Mouse (Mus musculus) yolk sac, embryonic 10.5 days (tissue): ENCODE measurements around the gene Rtp3.
A peak's percentile ranks its signal among the peaks of the same experiment; 100 is the strongest.

Source experiments
- DNase-seq: peaks from one replicate; pipeline ENCODE4 v3.0.0-alpha.2; 2017; ENCODE audit warnings: low spot score

Gene Rtp3

GRCm38 (mm10) chr9:110979411-110979810 lies 11.0 kb downstream of the Rtp3 start:
- DNase-seq, result no peak

DNA sequence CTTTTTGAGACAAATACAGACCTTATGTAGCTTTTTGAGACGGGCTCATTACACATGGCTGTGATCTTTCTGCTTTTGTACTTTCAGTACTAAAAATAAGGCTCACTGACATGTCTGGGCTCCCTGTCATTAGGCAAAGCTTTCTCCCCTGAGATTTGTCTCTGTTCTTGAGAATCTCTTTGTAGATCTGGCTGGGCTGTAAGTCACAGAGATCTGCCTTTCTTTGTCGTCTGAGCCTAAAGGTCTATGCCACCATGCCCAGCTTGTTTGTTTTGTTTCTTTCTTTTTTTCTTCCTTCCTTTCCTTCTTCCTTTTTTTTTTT lies 24.5 kb downstream of the Rtp3 start:
- no peak for DNase-seq

DNA sequence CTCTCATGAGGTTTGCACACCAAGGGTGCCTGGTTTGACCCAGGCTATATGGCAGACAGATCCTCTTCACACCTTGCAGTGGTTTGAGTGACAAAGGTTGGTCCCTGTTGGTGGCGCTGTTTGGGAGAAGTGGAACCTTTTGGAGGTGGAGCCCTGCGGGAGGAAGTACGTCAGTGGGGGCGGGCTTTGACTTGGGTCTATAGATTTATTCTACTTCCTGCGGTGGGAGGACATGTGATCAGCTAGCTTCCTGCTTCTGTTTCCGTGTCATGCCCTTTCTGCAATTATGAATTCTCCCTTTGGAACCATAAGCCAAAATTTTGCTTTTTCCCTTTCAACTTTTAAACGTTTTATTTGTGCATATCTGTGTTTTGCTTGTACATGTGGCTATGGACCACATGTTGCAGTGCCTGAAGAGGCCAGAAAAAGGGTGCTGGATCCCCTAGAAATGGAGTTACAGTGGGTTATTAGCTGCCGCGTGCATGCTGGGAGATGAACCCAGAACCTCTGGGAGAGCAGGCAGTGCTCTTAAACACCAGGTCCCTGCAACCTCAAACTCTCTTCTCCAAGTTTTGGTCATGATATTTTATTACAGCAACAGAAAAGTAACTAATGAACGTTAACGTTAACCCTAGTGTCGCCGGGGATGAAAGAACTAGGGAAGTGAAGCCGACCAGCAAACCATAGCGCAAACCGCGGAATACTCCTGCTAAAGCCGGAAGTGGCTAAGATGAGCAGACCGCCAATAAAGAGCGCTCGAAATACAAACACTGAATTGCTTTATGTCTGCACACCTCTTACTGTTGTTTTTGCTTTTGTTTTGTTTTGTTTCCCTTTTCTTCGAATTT lies 25.1 kb downstream of the Rtp3 start:
- no peak for DNase-seq

GRCm38 (mm10) chr9:110963566-110964115 lies 26.7 kb downstream of the Rtp3 start:
- DNase-seq, result no peak

GRCm38 (mm10) chr9:110961386-110961785 lies 29.0 kb downstream of the Rtp3 start:
- DNase-seq, result no peak

GRCm38 (mm10) chr9:110960230-110961149 lies 29.9 kb downstream of the Rtp3 start:
- DNase-seq, result no peak

DNA sequence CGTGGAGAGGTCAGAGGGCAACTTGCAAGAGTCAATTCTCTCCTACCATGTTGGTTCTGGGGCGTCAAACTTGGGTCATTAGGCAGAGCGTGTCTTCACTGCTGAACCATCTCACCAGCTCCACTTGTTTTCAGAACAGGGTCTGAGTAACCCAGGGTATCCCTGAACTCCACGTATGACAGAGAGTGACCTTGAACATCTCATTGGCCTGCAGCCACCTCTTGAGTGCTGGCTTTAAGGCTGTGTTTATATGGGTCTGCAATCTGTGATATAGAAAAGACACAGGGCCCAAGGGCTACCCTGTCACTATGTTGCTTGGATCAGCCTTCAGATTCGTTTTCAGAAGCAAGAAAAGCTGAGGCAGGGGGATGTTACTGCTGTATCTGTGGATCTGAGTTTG lies 30.7 kb downstream of the Rtp3 start:
- DNase-seq, result no peak

DNA sequence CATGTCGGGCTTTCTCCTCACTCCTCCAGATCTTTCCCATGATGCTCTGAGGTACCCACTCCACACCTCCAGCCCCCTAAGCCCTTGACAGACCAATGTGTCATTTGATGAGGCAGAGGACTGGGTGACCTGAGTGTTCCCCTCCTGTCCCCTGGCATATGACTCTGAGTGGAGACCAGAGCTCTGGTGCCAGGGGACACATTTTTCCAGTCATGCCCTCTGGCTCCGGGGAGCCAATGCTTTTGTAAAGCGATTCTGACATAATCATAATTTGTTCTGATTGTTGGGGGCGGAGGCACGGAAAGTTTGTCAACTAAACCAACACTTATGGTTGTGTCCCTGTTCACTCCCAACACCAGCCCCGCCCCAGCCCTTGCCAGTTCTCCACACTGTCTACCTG lies 34.4 kb downstream of the Rtp3 start:
- no peak for DNase-seq

- no peak for DNase-seq
Measured at GRCm38 (mm10) chr9:110954681-110955445, 35.5 kb downstream of the Rtp3 start.

DNA sequence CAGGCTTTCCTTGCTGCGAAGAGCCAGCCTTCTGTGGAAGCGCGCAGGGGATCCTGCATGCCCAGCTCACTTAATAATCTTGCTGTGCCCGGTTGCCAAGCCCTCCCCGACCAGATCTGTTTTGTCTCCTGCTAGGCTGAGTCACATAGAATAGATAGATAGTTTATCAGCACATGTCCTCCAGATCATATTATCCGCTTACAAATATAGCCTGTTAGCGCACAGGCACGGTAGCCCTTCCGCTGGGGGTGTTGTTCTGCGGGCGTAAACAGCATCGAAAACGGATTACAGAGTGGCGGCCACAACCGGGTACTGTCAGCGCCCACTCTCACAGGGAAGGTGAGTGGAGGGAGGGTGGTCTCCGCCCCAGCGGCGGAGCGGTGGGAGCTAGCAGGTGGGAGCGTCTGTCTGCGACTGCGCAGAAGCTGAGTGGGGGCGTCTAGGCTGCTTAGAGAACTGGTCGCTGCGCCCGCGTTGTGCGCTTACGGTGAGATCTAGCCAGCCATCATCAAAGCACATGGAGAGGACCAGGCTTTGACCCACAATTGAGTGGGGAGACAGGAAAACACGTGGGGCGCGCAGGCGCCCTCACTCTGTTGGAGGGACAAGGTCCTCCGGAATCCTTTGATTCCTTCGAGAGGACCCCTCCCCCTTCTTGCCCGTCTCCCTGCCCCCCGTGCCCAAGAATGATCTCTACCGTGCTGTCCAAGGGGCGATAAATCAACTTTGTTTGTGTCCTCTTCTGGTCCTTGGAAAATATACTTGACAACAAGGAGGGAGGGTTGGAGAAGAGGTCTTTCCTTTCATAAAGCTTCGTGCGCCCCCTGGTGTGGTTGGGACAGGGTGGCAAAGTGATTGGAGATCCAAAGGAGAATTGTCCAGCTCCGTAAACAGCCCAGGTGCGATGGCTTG lies 36.6 kb downstream of the Rtp3 start:
- peak; percentile 62 for DNase-seq

DNA sequence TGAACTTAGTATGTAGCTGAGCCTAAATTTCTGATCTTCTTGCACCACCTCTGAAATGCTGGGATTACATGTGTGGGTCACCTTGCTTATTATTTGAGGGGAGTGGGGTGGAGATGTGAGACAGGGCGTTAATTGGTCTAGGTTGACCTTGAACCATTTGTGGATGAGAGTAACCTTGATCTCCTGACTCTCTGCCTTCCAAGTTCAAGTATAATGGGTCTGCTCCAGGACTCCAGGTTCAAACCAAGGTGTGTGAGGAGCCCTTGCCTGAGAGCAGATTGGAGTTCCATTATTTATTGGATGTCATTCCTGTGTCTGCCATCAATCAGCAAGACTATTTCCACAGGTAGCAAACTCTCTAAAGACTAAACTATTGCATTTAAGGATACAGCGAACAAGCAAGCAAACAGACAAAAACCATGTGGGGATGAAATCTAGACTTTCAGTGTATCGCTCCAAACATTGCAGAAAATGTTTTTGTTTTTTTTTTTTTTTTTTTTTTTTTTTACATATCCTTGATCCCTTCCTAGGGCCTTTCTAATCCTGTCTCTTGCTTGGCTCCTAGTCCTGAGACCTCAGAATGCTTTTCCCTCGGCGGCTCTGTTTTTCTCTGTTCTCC lies 37.3 kb downstream of the Rtp3 start:
- DNase-seq, result no peak

GRCm38 (mm10) chr9:110952398-110952797 lies 38.0 kb downstream of the Rtp3 start:
- DNase-seq, result no peak

DNA sequence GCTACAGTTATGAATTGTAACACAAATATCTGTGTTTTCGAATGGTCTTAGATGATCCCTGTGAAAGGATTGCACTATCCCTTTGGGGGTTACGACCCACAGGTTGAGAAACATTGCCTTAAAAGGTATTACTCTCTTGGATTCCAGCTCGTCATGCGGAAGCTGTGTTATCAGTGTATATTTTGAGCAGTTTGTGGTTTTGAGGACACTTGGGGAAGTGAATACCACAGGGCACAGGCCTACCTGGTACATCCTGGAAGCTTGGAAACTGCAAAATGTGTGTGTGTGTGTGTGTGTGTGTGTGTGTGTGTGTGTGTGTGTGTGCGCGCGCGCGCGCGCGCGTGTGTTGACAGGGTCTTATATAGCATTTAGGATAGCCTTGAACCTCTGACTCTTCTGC lies 38.5 kb downstream of the Rtp3 start:
- no peak for DNase-seq

DNA sequence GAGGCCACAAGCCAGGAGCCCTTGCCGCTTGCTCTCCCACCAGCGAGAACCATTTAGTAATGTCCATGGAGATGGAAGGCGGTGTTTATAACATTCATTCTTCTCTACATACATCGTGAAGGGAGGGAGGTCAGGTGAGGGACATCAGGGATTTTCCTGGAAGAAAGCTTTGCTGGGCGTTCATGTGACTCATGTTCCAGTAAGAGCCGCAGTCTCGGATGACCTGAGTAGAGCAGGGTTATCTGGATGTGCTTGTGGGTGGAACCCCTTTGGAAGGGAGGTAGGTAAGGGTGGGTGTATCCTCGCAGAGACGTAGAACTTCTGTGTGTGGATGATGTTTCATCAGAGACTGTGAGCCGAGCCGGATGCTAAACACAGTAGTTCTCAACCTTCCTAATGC lies 39.0 kb downstream of the Rtp3 start, which contains the start of gene Lrrc2:
Gene Lrrc2 (plus strand): TSS at position 149 of the 400 bp plus-strand sequence.
- peak; percentile 29 for DNase-seq

GRCm38 (mm10) chr9:110950109-110950508 lies 40.3 kb downstream of the Rtp3 start:
- no peak for DNase-seq

- no peak for DNase-seq
Measured at GRCm38 (mm10) chr9:110948813-110949310, 41.5 kb downstream of the Rtp3 start.

DNA sequence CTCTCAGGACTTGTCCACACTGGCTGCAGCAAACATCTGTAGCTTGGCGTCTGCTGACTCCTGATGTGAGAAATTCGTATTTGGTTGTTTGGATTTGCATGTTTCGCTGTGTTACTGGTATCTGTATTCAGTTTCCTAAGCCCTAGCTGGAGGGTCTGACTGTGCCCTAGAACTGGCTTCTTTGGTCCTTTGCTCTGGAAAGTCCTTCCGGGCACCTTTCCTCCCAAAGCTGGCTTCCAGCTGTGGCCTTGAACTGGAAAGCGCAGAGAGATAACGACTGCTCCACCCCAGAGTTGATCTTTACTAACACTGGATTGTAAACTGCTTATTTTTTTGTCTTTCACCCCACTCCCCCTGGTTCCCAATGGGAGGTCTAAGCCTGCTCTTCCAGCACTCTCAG lies 42.5 kb downstream of the Rtp3 start:
- no peak for DNase-seq

- DNase-seq, result no peak
Measured at GRCm38 (mm10) chr9:110947261-110947661, 43.1 kb downstream of the Rtp3 start.

- no peak for DNase-seq
Measured at GRCm38 (mm10) chr9:110946548-110947044, 43.8 kb downstream of the Rtp3 start.

DNA sequence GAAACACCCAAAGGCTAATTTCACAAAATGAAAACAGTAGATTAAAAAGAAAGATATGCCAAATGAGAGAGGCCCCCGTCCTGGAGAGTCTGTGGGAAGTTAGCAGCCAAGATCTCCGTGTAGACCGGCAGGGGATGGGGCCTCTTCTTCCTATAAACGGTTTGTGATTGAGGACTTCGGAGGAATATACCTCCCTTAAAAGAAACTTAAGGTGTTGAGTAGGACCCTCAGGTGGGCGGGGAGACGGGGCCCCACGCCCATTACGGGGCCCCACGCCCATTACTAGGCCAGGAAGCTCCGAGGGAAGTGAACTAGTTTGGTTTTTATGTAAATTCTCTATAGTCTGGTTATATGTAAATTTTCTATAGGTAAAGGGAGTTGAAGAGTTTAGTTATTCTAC lies 44.5 kb downstream of the Rtp3 start, which contains the start of gene Tdgf1:
Gene Tdgf1 (minus strand): TSS at position 233 of the 400 bp plus-strand sequence.
- DNase-seq, result no peak
